Mouse (Mus musculus): ENCODE measurements at regions not wholly inside any gene's neighbourhood (a gene's known extent, or its start where the extent isn't known, plus 50 kb on each side); places are given as distances from the start of the nearest gene placed in this dataset.

DNA sequence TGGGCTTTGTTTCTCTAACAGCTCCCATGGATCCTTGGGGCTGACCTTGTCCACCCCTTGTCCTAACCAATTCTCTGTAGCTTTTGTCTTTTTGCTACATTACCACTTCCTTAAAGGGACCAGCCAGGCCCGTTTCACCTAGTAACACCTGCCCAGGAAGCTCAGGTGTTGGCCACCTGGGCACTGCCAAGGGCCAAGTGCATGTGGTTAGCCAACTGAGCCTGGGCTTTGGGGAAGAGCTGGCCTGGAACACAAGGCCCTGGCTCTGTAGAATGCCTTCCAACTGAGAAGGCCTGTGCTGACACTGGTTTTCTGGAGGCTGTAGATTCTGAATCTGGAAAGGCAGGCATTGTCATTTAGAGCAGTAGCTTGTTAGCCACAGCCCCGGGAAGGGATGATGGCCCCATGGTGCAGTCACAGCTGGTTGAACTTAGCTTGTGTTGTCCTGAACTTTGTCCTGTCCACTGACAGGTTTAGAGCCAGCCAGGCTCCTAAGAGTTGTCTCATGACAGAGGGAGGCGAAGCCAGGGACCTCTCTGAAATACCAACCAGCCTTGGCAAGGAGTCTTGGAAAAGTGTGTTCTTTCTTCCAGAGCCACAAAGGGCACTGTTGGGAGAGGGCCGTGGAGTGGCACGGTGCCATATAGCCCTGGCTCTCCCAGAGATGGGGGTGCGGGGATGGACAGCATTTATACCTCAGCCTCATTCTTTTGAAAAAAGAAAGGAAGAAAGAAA, 156.0 kb upstream of the Id2 start:
- H3K9ac ChIP-seq = no peak overlapping the region
- H3K27me3 ChIP-seq (replicated peaks) = no peaks in the 10 kb centered on the region
- no peaks in the 10 kb centered on the region for H3K36me3 ChIP-seq
- no peak overlapping the region for H3K27ac ChIP-seq
- no peak overlapping the region for H3K4me2 ChIP-seq (replicated peaks)
- no peak overlapping the region for H3K4me3 ChIP-seq (replicated peaks)
- no peaks in the 10 kb centered on the region for H3K9me3 ChIP-seq
- peaks cover 10% of the 10 kb centered on the region; the same call in 1 of the 2 replicates for H3K4me1 ChIP-seq (replicated peaks)
- WGBS = 92% methylated on average over 6 of the region's 6 CpGs
- ATAC-seq = no peak

DNA sequence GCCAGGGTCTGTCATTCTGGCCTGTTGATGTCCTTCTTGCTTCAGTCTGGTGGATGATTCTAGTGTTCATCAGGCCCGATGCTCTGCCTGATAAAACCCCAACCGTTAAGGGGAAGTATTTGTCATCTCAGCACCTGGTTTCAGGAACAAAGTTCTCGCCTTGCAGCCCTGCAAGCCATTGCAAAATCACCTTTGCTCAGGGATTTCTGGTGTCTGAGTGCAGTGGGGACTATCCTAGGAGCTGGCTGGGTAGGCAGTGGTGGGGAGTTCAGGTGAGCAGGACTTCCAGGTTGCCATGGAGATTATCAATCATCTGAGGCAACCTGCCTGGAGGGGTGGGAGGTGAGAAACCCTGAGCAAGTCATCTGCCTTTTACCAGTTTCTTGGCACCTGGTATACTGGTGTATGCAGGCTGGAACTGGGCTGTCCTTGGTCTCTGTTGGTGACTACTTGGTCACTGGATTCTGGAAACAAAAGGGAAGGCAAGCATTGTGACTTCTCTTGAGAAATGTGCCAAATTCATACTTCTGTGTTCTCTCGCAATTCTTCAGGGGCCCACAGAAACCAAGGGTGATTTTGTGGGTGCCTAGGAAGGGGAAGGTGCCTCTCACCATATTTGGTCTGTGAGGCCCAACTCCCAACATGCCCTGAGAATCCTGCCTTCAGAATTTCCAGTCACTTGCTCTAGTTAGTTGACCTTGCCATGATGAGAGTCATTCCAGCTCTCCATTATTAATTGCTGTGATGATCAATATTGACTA, 154.7 kb upstream of the Id2 start:
- ATAC-seq = peak; percentile 69
- Histone ChIP-seq H3K27ac (no peak overlapping the region), H3K4me3 (replicated peaks) (no peak overlapping the region), H3K9me3 (no peaks in the 10 kb centered on the region), H3K9ac (no peak overlapping the region), H3K4me2 (replicated peaks) (no peak overlapping the region), H3K36me3 (no peaks in the 10 kb centered on the region), H3K27me3 (replicated peaks) (no peaks in the 10 kb centered on the region), H3K4me1 (replicated peaks) (peaks cover 10% of the 10 kb centered on the region; the same call in 1 of the 2 replicates)
- 59% methylated on average over 4 of the region's 4 CpGs for WGBS

DNA sequence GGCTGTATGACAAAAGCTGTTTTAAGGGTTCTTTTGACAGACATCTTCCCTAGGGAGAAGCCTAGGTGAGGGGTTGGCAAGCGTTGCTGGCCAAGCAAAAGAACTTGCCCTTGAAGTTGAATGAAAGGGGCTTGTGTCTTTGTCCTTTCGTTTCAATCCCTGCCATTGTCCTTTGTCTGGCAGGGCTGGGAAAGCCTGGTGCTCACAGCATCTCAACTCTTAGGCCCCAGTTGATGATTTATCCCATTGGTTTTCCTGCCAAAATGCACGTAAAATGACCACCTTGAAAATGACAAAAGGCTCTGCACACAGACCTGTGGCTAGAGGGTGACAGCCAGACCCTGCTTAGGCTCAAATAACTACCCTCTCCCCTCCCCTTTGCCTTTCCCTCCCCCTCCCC, 153.9 kb upstream of the Id2 start:
- H3K4me2 ChIP-seq (replicated peaks) = no peak overlapping the region
- 56% methylated on average over 3 of the region's 3 CpGs for WGBS
- no peak for ATAC-seq

DNA sequence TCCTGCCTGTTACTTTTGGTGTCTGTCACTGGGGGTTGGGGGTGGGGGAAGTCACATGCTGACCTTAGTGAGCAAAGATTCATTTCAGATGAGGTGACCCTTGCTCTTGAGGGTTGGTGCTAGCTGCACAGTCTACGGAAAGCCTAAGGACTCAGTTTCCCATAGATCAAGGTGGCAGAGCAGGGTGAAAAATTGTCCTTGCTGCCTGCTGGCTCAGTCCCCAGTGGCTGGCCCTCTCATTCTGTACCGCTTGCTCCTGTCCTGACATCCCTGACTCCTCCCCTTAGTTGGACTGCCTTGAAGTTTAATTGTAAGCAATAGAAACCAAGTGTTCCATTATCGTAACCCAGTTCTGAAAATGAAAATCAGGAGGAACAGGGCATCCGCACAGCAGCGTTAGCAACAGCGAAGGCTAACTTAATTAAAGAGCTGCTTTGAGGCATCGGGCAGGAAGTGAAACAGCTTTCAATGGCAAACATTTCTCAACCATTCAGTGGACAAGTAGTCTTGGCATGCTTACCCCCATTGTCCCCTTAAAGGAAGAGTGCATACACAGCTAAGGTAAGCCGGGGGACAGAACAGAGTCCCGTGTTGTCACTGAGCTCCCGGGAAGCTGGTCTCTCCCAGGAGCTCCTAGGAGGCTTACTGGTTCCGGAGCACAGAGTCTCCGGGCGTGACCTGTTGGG, 151.9 kb upstream of the Id2 start:
- no peak overlapping the region for H3K4me2 ChIP-seq (replicated peaks)

More for the DNA sequence above, 153.9 kb upstream of the Id2 start:
- Histone ChIP-seq H3K4me1 (replicated peaks) (peaks cover 10% of the 10 kb centered on the region; the same call in 1 of the 2 replicates), H3K36me3 (no peaks in the 10 kb centered on the region), H3K9ac (no peak overlapping the region), H3K4me3 (replicated peaks) (no peak overlapping the region), H3K9me3 (no peaks in the 10 kb centered on the region), H3K27ac (no peak overlapping the region), H3K27me3 (replicated peaks) (no peaks in the 10 kb centered on the region)

DNA sequence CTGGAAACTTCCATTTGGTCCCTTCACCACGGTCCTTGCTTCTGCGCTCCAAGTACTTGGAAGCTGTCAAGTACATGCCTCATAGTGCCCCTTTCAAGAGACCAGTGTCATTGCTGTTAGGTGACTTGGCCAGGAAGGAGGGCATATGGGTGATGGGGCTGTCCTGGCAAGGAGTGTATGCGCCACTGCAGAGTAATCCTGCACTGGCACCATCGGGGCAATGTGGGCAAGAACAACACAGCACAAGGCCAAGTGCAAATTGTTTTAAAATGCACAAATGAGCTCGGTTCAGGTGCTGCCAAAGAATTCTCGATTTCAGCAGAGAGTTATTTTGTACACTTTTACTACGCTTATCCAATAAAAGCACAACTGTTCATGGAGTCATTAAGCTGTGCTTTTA, 149.6 kb upstream of the Id2 start:
- Histone ChIP-seq H3K9me3 (no peaks in the 10 kb centered on the region), H3K27ac (no peak overlapping the region), H3K4me2 (replicated peaks) (no peak overlapping the region), H3K36me3 (no peaks in the 10 kb centered on the region), H3K4me1 (replicated peaks) (peaks cover 10% of the 10 kb centered on the region; the same call in 1 of the 2 replicates), H3K4me3 (replicated peaks) (no peak overlapping the region), H3K9ac (no peak overlapping the region), H3K27me3 (replicated peaks) (no peaks in the 10 kb centered on the region)
- 88% methylated on average over 7 of the region's 7 CpGs for WGBS
- no peak for ATAC-seq

More for the DNA sequence above, 151.9 kb upstream of the Id2 start:
- Histone ChIP-seq H3K9me3 (no peaks in the 10 kb centered on the region), H3K27me3 (replicated peaks) (no peaks in the 10 kb centered on the region), H3K4me1 (replicated peaks) (peaks cover 10% of the 10 kb centered on the region; the same call in 1 of the 2 replicates), H3K9ac (no peak overlapping the region), H3K36me3 (no peaks in the 10 kb centered on the region), H3K4me3 (replicated peaks) (no peak overlapping the region), H3K27ac (no peak overlapping the region)
- ATAC-seq = peak; percentile 26; the same call in 1 of the 2 replicates
- whole genome bisulfite sequencing = 53% methylated on average over 13 of the region's 13 CpGs

DNA sequence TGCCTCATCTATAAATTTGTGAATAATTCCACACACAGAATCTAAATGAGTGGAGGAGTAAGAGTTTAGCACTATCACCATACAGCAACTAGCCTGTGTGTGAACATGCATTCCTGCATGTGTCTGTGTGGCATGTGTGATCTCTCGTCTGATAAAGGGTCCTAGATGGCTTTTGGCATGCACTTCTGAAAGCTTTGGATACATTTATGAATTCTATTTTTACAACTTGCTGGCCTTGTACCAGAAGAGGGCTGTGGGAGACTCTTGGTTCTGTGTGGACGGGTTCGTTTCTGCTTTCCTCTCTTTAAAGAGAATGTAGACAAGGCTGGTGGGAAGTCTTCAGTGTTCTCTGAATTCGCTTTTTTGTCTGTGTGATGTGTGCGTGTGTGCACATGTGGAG, 148.7 kb upstream of the Id2 start:
- peak overlapping the region; percentile 52; the same call in 1 of the 2 replicates for H3K27ac ChIP-seq
- 63% methylated on average over 5 of the region's 5 CpGs for WGBS
- H3K9me3 ChIP-seq = no peaks in the 10 kb centered on the region
- H3K27me3 ChIP-seq (replicated peaks) = no peaks in the 10 kb centered on the region
- no peak overlapping the region for H3K4me3 ChIP-seq (replicated peaks)
- H3K4me2 ChIP-seq (replicated peaks) = no peak overlapping the region
- peaks cover 10% of the 10 kb centered on the region; the same call in 1 of the 2 replicates for H3K4me1 ChIP-seq (replicated peaks)
- no peaks in the 10 kb centered on the region for H3K36me3 ChIP-seq
- H3K9ac ChIP-seq = no peak overlapping the region
- ATAC-seq = no peak

DNA sequence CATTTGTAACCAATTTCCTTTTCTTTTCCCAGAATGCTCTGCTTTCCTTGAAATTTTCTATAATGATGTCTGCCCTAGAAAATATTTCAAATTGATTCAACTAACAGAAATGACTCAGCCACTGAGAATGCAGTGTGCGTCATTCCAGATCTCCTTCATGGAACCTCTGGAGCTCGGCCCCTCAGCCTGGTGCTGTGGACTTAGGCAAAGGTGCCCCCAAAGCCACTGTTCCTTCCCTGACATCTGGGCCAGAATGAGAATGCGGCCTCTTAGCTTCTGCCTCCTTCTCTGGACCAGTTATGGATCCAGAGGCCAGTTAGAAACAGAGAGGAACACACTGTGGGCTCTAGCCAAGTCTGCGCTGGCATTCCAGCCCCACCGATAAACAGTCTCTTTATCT, 148.3 kb upstream of the Id2 start:
- no peaks in the 10 kb centered on the region for H3K9me3 ChIP-seq
- H3K4me3 ChIP-seq (replicated peaks) = no peak overlapping the region
- no peak overlapping the region for H3K9ac ChIP-seq
- ATAC-seq = no peak
- H3K27ac ChIP-seq = peak overlapping the region; percentile 52; the same call in 1 of the 2 replicates
- WGBS = 73% methylated on average over 5 of the region's 5 CpGs
- no peaks in the 10 kb centered on the region for H3K27me3 ChIP-seq (replicated peaks)
- H3K4me1 ChIP-seq (replicated peaks) = peaks cover 10% of the 10 kb centered on the region; the same call in 1 of the 2 replicates
- no peaks in the 10 kb centered on the region for H3K36me3 ChIP-seq
- no peak overlapping the region for H3K4me2 ChIP-seq (replicated peaks)

DNA sequence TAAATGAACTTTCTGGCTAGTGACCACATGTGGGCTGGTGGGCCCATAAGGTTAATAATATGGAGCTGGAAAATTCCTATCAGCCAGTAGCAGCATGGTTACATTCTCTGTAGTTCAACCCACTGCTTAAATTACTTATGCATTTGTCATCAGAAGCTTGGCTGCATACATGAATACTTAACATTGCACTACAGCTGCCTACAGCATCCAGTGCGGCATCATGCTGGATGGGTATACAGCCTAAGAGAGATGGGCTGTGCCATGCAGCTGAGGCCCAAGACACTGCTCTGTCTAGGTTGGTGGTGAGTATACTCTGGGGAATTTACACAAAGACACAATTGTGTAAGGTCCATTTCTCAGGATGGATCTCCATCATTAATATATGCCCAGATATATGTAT, 147.7 kb upstream of the Id2 start:
- 80% methylated on average over 1 of the region's 1 CpGs for WGBS
- ATAC-seq = no peak

DNA sequence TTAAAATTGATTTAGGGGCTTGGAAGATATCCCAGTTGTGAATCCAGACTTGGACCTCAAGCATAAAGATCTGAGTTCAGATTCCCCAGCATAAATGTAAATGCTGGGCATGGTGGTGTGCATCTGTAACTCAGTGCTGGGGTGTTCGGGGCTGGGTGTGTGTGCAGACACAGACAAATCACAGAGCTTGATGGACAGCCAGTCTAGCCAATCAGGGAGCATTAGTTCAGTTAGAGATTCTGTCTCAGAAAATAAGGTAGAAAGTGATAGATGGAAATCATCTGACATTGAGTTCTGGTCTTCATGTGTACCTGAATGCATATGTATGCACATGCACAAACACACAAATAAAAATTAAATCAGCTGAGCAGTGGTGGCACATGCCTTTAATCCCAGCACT, 147.0 kb upstream of the Id2 start:
- WGBS = 81% methylated on average over 1 of the region's 1 CpGs
- ATAC-seq = no peak

More for the DNA sequence above, 147.7 kb upstream of the Id2 start:
- Histone ChIP-seq H3K4me1 (replicated peaks) (peaks cover 10% of the 10 kb centered on the region; the same call in 1 of the 2 replicates), H3K27ac (no peak overlapping the region), H3K27me3 (replicated peaks) (no peaks in the 10 kb centered on the region), H3K9me3 (no peaks in the 10 kb centered on the region), H3K4me3 (replicated peaks) (no peak overlapping the region), H3K36me3 (no peaks in the 10 kb centered on the region), H3K4me2 (replicated peaks) (no peak overlapping the region), H3K9ac (no peak overlapping the region)

DNA sequence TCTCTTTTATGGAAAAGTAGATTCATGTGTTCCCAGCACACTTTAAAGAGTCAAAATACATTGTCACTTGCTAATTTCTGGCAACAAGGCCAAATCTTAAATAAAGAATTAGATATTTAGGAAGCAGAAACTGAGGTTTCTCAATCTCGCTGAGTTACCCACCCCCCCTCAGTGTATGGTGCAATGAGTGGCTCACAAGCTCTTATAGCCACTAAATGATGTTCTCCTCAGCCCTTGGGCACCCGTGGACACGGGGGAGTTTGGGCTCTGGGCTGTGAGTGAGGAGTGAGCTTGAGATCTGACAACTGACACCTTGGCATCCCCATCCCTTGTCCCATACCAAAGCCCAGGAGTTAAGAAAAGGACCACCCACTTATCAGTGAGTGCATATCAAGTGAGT, 145.4 kb upstream of the Id2 start:
- no peak overlapping the region for H3K9ac ChIP-seq
- no peak for ATAC-seq
- H3K4me1 ChIP-seq (replicated peaks) = no peaks in the 10 kb centered on the region
- H3K4me3 ChIP-seq (replicated peaks) = no peak overlapping the region
- no peaks in the 10 kb centered on the region for H3K9me3 ChIP-seq
- no peaks in the 10 kb centered on the region for H3K36me3 ChIP-seq
- no peaks in the 10 kb centered on the region for H3K27me3 ChIP-seq (replicated peaks)
- no peak overlapping the region for H3K27ac ChIP-seq
- 74% methylated on average over 3 of the region's 3 CpGs for WGBS
- no peak overlapping the region for H3K4me2 ChIP-seq (replicated peaks)

More for the DNA sequence above, 147.0 kb upstream of the Id2 start:
- H3K9ac ChIP-seq = no peak overlapping the region
- no peaks in the 10 kb centered on the region for H3K36me3 ChIP-seq
- no peaks in the 10 kb centered on the region for H3K27me3 ChIP-seq (replicated peaks)
- H3K4me2 ChIP-seq (replicated peaks) = no peak overlapping the region
- H3K4me1 ChIP-seq (replicated peaks) = peaks cover 5% of the 10 kb centered on the region; the same call in 1 of the 2 replicates
- H3K4me3 ChIP-seq (replicated peaks) = no peak overlapping the region
- no peaks in the 10 kb centered on the region for H3K9me3 ChIP-seq
- H3K27ac ChIP-seq = no peak overlapping the region

DNA sequence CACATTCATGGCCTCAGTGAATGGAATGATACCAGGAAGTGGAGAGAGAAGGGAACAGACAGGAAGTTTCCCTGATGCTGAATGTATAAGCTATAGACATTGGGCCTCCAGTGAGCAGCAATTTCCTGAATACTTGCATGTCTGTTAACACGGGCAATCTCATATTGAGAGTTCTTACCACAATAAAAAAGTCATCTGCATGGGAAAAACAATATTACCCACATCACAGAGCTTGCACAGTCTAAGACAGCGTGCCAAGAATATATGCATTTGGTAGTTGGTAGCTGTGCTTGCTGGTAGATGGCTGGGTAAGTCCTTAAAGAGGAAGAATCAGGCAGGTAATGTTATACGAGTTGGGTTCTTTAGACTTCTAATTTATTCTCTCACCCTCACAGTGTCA, 144.7 kb upstream of the Id2 start:
- no peak overlapping the region for H3K4me3 ChIP-seq (replicated peaks)
- no peak for ATAC-seq
- WGBS = 80% methylated on average over 3 of the region's 3 CpGs
- H3K36me3 ChIP-seq = no peaks in the 10 kb centered on the region
- H3K4me1 ChIP-seq (replicated peaks) = no peaks in the 10 kb centered on the region
- no peak overlapping the region for H3K9ac ChIP-seq
- H3K4me2 ChIP-seq (replicated peaks) = no peak overlapping the region
- H3K27ac ChIP-seq = no peak overlapping the region
- no peaks in the 10 kb centered on the region for H3K27me3 ChIP-seq (replicated peaks)
- no peaks in the 10 kb centered on the region for H3K9me3 ChIP-seq

DNA sequence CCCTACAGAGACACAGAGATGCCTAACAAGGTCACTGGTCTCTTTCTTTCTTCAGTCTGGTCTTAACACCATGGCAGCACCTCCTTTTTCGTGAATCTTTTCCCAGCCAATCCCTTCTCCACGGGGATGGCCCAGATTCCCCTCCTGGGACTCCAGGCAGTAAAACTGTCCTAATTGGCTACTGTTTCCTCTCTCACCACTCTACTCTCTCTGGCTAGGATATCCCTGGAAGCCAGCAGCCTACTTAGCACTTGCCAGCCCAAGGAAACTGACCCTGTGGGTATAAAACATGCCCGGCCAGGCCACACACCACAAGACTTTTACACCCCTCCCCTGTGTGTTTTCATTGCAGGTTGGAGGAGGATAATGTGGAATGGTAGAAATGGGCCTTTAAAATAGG, 143.9 kb upstream of the Id2 start:
- Histone ChIP-seq H3K4me2 (replicated peaks) (no peak overlapping the region), H3K27ac (no peak overlapping the region), H3K9ac (no peak overlapping the region), H3K27me3 (replicated peaks) (no peaks in the 10 kb centered on the region), H3K4me1 (replicated peaks) (no peaks in the 10 kb centered on the region), H3K4me3 (replicated peaks) (no peak overlapping the region), H3K9me3 (no peaks in the 10 kb centered on the region), H3K36me3 (no peaks in the 10 kb centered on the region)
- 68% methylated on average over 3 of the region's 3 CpGs for WGBS
- no peak for ATAC-seq

Measured in intestine, embryonic 15.5 days (tissue).